Mouse (Mus musculus) CH12.LX (cell line): ENCODE results near the gene Ugt2b1.

ENCODE experiments used
- BHLHE40 ChIP-seq: IDR thresholded peaks from 2 replicates; pipeline ENCODE4 v1.6.1; 2011; ENCODE audit warnings: mild to moderate bottlenecking, low read depth, low read length, improper control_type of control experiment
- EP300 ChIP-seq: IDR thresholded peaks from 2 replicates; pipeline ENCODE4 v1.6.1; 2011; ENCODE audit warnings: low read length, improper control_type of control experiment
- MEF2A ChIP-seq: IDR thresholded peaks from 2 replicates; pipeline ENCODE4 v1.6.1; 2014; ENCODE audit warnings: low read depth, mild to moderate bottlenecking, inconsistent platforms, low read length, improper control_type of control experiment, borderline replicate concordance
- POLR2A ChIP-seq: IDR thresholded peaks from 2 replicates; pipeline ENCODE4 v1.6.1; 2011; ENCODE audit warnings: low read depth, mild to moderate bottlenecking, improper control_type of control experiment, low read length
- SIN3A ChIP-seq: IDR thresholded peaks from 2 replicates; pipeline ENCODE4 v1.6.1; 2012; ENCODE audit warnings: low read length, improper control_type of control experiment, inconsistent platforms
- TBP ChIP-seq: conservative IDR thresholded peaks from 2 replicates; pipeline ENCODE4 v1.6.1; 2011; ENCODE audit warnings: low read depth, low read length, improper control_type of control experiment
- UBTF ChIP-seq: IDR thresholded peaks from 2 replicates; pipeline ENCODE4 v1.6.1; 2012; ENCODE audit warnings: low read depth, mild to moderate bottlenecking, inconsistent platforms, low read length, improper control_type of control experiment, moderate library complexity
- USF2 ChIP-seq: conservative IDR thresholded peaks from 2 replicates; pipeline ENCODE4 v1.6.1; 2011; ENCODE audit warnings: low read depth, low read length, improper control_type of control experiment
- ZKSCAN1 ChIP-seq: IDR thresholded peaks from 2 replicates; pipeline ENCODE4 v1.6.1; 2012; ENCODE audit warnings: low read depth, inconsistent platforms, low read length, improper control_type of control experiment, borderline replicate concordance

GRCm38 (mm10) chr5:86886620-86887019, 39.7 kb downstream of the Ugt2b1 start:
- TF ChIP-seq BHLHE40 (no peak), USF2 (no peak), SIN3A (no peak), EP300 (no peak), UBTF (no peak), POLR2A (no peak), MEF2A (no peak), ZKSCAN1 (no peak), TBP (no peak)
